Mouse (Mus musculus) erythroblast, embryonic 14.5 days (primary cell): ENCODE measurements around the gene Gm44973. TPM values are rescaled to one million over a fixed set of nuclear protein-coding genes. Genes with fewer than 3 reads are reported as not detected.

Experiments used
- H3K27me3 ChIP-seq: 2 replicates; pipeline ENCODE4 v1.6.1; 2012; ENCODE audit warnings: inconsistent platforms; ENCODE audit not compliant: control insufficient read depth
- H3K36me3 ChIP-seq: 2 replicates; pipeline ENCODE4 v1.6.1; 2012; ENCODE audit warnings: mild to moderate bottlenecking, inconsistent platforms; ENCODE audit not compliant: control insufficient read depth
- H3K4me1 ChIP-seq: 2 replicates; pipeline ENCODE4 v1.6.1; 2012; ENCODE audit warnings: inconsistent platforms; ENCODE audit not compliant: control insufficient read depth
- H3K4me3 ChIP-seq: replicated peaks from 2 replicates; pipeline ENCODE3; 2012; ENCODE audit warnings: moderate library complexity, mild to moderate bottlenecking, inconsistent platforms
- H3K9me3 ChIP-seq: 2 replicates; pipeline ENCODE4 v1.6.1; 2012; ENCODE audit warnings: low read length, inconsistent platforms, mixed read lengths; ENCODE audit not compliant: control insufficient read depth
- GATA1 ChIP-seq: IDR thresholded peaks from 2 replicates; pipeline ENCODE4 v1.6.1; 2012; ENCODE audit warnings: low read length, inconsistent platforms, mixed read lengths
- TAL1 ChIP-seq: IDR thresholded peaks from 3 replicates; pipeline ENCODE4 v1.6.1; 2012; ENCODE audit warnings: low read length, inconsistent platforms, mixed read lengths
- polyA plus RNA-seq: library from polyadenylated mRNA; stranded (reverse); fragments of >175 nt; gene quantifications from 2 replicates; pipeline ENCODE4 v1.2.3, GENCODE M21; 2012

The Gm44973 gene
- polyA plus RNA-seq, 1 experiment = not detected

GRCm38 (mm10) chr7:5053456-5054179, 38.3 kb downstream of the Gm44973 start:
- Histone ChIP-seq H3K9me3 (peaks cover 25% of the 10 kb centered on the region), H3K4me3 (no peak overlapping the region), H3K27me3 (peaks cover 100% of the 10 kb centered on the region), H3K36me3 (no peaks in the 10 kb centered on the region), H3K4me1 (peaks cover 12% of the 10 kb centered on the region)
- TF ChIP-seq GATA1 (no peak), TAL1 (no peak)

GRCm38 (mm10) chr7:5056651-5057263, 41.5 kb downstream of the Gm44973 start:
- TF ChIP-seq GATA1 (no peak), TAL1 (no peak)
- peaks cover 18% of the 10 kb centered on the region; the same call in 1 of the 2 replicates for H3K9me3 ChIP-seq
- no peaks in the 10 kb centered on the region for H3K36me3 ChIP-seq
- peaks cover 30% of the 10 kb centered on the region for H3K4me1 ChIP-seq
- peaks cover 81% of the 10 kb centered on the region for H3K27me3 ChIP-seq
- peak overlapping the region; percentile 1 for H3K4me3 ChIP-seq

- peaks cover 75% of the 10 kb centered on the region for H3K27me3 ChIP-seq
- H3K4me1 ChIP-seq = peaks cover 30% of the 10 kb centered on the region
- no peak for TF ChIP-seq GATA1
- no peak for TF ChIP-seq TAL1
- H3K36me3 ChIP-seq = no peaks in the 10 kb centered on the region
- H3K9me3 ChIP-seq = peaks cover 16% of the 10 kb centered on the region; the same call in 1 of the 2 replicates
- no peak overlapping the region for H3K4me3 ChIP-seq
Observed at GRCm38 (mm10) chr7:5057381-5057780, 42.1 kb downstream of the Gm44973 start.

GRCm38 (mm10) chr7:5057804-5058203, 42.5 kb downstream of the Gm44973 start:
- Histone ChIP-seq H3K4me3 (no peak overlapping the region), H3K36me3 (no peaks in the 10 kb centered on the region), H3K9me3 (peaks cover 14% of the 10 kb centered on the region; the same call in 1 of the 2 replicates), H3K4me1 (peaks cover 29% of the 10 kb centered on the region), H3K27me3 (peaks cover 70% of the 10 kb centered on the region)
- TF ChIP-seq GATA1 (no peak), TAL1 (no peak)

- H3K4me1 ChIP-seq = peaks cover 34% of the 10 kb centered on the region
- peaks cover 8% of the 10 kb centered on the region; the same call in 1 of the 2 replicates for H3K9me3 ChIP-seq
- H3K27me3 ChIP-seq = peaks cover 62% of the 10 kb centered on the region
- peaks cover 7% of the 10 kb centered on the region for H3K36me3 ChIP-seq
- TF ChIP-seq GATA1 (no peak), TAL1 (no peak)
- no peak overlapping the region for H3K4me3 ChIP-seq
Observed at GRCm38 (mm10) chr7:5058631-5059030, 43.3 kb downstream of the Gm44973 start.

- peaks cover 8% of the 10 kb centered on the region; the same call in 1 of the 2 replicates for H3K9me3 ChIP-seq
- H3K27me3 ChIP-seq = peaks cover 54% of the 10 kb centered on the region
- H3K4me1 ChIP-seq = peaks cover 42% of the 10 kb centered on the region
- no peak overlapping the region for H3K4me3 ChIP-seq
- TF ChIP-seq TAL1 = no peak
- TF ChIP-seq GATA1 = no peak
- peaks cover 13% of the 10 kb centered on the region for H3K36me3 ChIP-seq
Observed at GRCm38 (mm10) chr7:5059421-5059820, 44.1 kb downstream of the Gm44973 start.

GRCm38 (mm10) chr7:5060239-5060731, 45.0 kb downstream of the Gm44973 start:
- Histone ChIP-seq H3K9me3 (peaks cover 4% of the 10 kb centered on the region; the same call in 1 of the 2 replicates), H3K4me3 (peak overlapping the region; percentile 92), H3K4me1 (peaks cover 48% of the 10 kb centered on the region)

GRCm38 (mm10) chr7:5060944-5061773, 45.9 kb downstream of the Gm44973 start:
- Histone ChIP-seq H3K36me3 (peaks cover 27% of the 10 kb centered on the region), H3K9me3 (peaks cover 4% of the 10 kb centered on the region; the same call in 1 of the 2 replicates), H3K4me3 (peak overlapping the region; percentile 92), H3K4me1 (peaks cover 56% of the 10 kb centered on the region), H3K27me3 (peaks cover 37% of the 10 kb centered on the region)
- TF ChIP-seq GATA1 = no peak
- no peak for TF ChIP-seq TAL1

More at GRCm38 (mm10) chr7:5060239-5060731, 45.0 kb downstream of the Gm44973 start:
- peaks cover 18% of the 10 kb centered on the region for H3K36me3 ChIP-seq
- peaks cover 46% of the 10 kb centered on the region for H3K27me3 ChIP-seq
- TF ChIP-seq TAL1 = no peak
- no peak for TF ChIP-seq GATA1
